Mouse (Mus musculus): ENCODE data around the gene Hesx1.

Hesx1 gene

GRCm38 (mm10) chr14:27017936-27018335 is 23.7 kb downstream of the Hesx1 start:
- no peak for DNase-seq

- no peak for DNase-seq
Observed at GRCm38 (mm10) chr14:27019850-27020249, 25.6 kb downstream of the Hesx1 start.

GRCm38 (mm10) chr14:27022876-27023275 is 28.7 kb downstream of the Hesx1 start:
- peak; percentile 24 to 60 for DNase-seq

GRCm38 (mm10) chr14:27024664-27025063 is 30.4 kb downstream of the Hesx1 start:
- DNase-seq: no peak

GRCm38 (mm10) chr14:27029771-27030173 is 35.6 kb downstream of the Hesx1 start:
- peak; percentile 48 to 57 for DNase-seq

GRCm38 (mm10) chr14:27031142-27031541 is 36.9 kb downstream of the Hesx1 start:
- DNase-seq: peak; percentile 37 to 65

GRCm38 (mm10) chr14:27037513-27037912 is 43.3 kb downstream of the Hesx1 start:
- DNase-seq: no peak

- DNase-seq: peak; percentile 81 to 87
Observed at GRCm38 (mm10) chr14:27038783-27039182, 44.6 kb downstream of the Hesx1 start, which contains the start of gene Il17rd. Gene Il17rd (plus strand): TSS chr14:27038941.

GRCm38 (mm10) chr14:27039281-27040248 is 45.3 kb downstream of the Hesx1 start:
- DNase-seq: no peak

GRCm38 (mm10) chr14:27040451-27040850 is 46.2 kb downstream of the Hesx1 start:
- no peak for DNase-seq

GRCm38 (mm10) chr14:27042280-27042983 is 48.2 kb downstream of the Hesx1 start:
- DNase-seq: no peak

GRCm38 (mm10) chr14:27043416-27043815 is 49.2 kb downstream of the Hesx1 start:
- DNase-seq: no peak

- no peak for DNase-seq
Observed at GRCm38 (mm10) chr14:27044221-27044966, 50.2 kb downstream of the Hesx1 start.

GRCm38 (mm10) chr14:27044967-27045361 is 50.7 kb downstream of the Hesx1 start:
- DNase-seq: no peak

GRCm38 (mm10) chr14:27048231-27048956 is 54.2 kb downstream of the Hesx1 start:
- no peak for DNase-seq

GRCm38 (mm10) chr14:27050043-27050442 is 55.8 kb downstream of the Hesx1 start:
- DNase-seq: no peak

GRCm38 (mm10) chr14:27050560-27051510 is 56.6 kb downstream of the Hesx1 start:
- DNase-seq: no peak

GRCm38 (mm10) chr14:27051511-27051895 is 57.3 kb downstream of the Hesx1 start:
- no peak for DNase-seq
